Mouse (Mus musculus) yolk sac, embryonic 10.5 days (tissue): ENCODE measurements at regions not wholly inside any gene's neighbourhood (a gene's known extent, or its start where the extent isn't known, plus 50 kb on each side); places are given as distances from the start of the nearest gene placed in this dataset.
"Not testable (repeated sequence)": the region's sequence is repeated elsewhere in the genome, so short reads cannot be mapped to it uniquely, and the experiment has no call there.

ENCODE experiments used
- DNase-seq: peaks from one replicate; pipeline ENCODE4 v3.0.0-alpha.2; 2017; ENCODE audit warnings: low spot score

DNA sequence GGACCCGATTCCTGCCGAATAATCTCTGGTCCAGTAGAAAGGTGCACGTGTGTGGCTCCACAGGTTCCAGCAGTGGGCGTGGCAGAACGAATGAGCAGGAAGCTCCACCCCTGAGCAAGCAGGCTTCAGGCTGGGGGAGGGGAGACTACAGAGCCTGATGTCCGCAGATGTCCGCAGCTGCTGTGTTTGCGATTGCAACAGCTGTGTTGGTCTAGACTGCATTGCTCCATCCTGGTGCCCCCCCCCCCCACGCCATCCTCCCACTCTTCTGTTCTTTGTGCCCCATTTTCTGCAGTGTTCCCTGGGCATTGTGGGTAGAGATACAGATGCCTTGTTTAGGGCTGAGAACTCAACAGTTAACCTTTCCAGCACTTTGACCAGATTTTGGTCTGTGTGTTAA, 150.3 kb upstream of the Trpc7 start:
- not testable (repeated sequence) for DNase-seq

- no peak for DNase-seq
Observed at GRCm38 (mm10) chr13:57044455-57044854, 148.7 kb upstream of the Trpc7 start.

DNA sequence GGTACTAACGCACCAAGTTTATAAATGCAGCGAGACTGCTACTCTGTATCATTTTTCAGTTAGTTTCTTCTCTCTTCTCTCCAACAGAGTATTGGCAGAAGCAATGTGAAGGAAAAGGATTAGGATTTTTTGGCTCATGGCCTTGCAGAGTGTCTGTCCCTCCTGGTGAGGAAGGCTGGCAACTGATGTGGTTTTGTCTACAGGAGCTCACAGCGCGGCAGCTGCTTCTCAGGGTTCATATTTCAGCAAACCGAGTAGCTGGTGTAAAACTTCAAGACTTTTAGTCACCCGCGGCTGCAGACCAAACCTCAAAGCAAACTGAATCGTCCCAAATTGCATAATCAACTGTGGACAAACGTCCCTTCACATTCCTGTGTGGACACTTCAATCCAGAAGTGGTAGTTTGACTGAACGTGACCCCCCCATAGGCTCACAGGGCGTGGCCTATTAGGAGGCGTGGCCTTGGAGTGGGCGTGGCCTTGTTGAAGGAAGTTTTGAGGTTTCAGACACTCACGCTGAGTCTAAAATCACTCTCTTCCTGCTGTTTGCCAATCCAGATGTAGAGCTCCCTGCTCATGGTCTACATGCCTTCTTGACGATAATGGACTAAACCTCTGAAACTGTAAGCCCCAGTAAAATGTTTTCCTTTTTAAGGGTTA, 147.7 kb upstream of the Trpc7 start:
- no peak for DNase-seq

DNA sequence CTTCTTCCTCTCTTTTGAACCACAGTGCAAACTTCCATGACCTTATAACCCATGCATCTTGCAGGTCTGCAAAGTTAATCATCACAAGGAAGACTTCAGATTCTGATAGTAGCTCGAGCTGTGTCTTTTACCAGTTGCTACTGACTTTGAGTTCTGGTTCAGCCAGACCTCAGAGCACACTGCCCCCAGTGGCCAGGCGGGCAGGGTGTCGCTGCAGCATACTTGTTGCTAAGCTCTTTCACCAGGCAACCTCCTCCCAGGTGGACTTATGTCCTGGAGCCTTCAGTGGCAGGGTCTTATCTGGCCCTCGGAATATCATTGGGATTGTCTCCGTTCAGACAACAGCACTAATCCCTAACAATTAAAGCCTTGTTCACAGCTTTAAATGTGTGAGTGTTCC, 146.7 kb upstream of the Trpc7 start:
- DNase-seq, result no peak

DNA sequence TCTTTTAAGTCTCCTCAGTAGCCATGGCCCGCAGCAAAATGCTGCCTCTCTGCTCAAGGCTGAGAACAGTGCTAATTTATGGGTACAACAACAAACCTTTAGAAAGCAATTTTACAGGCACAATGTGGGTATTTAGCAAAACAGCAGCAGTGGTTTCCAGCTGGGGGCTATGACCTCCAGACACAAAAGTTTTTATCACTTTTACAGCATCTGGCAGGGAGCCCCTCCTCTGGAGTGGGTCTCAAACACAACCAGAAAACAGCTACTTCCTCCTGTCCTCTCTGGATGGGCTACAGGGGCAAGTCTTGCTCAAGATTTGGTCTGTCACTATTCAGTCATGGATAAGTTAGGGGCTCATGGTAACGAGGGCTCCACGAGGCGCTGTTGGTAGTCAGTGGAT, 137.1 kb upstream of the Trpc7 start:
- DNase-seq, result no peak

DNA sequence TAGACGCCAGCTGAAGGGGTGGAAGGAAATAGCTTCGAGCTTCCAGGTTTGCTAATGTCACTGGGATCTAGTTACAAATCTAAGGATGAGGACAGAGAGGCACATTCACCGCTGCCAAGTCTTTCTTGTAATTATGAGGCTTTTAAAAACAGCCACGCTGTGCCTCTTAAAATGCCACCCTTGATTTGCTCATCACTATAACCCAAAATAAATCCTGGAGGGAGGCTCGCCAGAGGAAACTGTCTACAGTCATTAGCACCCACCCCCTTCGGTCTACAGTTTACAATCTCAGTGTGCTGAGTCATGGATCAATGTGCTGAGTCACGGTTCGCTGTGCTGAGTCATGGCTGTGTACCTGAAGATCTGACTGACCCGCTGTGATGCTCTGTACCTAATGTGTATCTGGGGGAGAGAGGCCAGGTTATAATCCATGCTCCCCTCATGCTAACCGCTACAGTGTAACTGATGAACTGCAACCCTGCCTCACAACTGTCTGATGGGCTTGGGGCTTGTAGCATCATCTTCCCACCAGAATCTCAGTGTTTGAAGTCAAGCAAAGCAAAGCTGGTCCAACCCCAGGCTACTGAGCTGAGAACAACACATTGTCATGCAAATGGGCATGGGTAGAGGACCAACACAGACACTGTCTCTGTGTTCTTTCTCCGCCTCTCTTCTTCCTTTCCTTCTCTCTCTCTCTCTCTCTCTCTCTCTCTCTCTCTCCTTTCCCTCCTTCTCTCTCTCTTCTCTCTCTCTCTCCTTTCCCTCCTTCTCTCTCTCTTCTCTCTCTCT, 122.0 kb upstream of the Trpc7 start:
- no peak for DNase-seq

GRCm38 (mm10) chr13:57016465-57017272, 120.9 kb upstream of the Trpc7 start:
- DNase-seq, result no peak

DNA sequence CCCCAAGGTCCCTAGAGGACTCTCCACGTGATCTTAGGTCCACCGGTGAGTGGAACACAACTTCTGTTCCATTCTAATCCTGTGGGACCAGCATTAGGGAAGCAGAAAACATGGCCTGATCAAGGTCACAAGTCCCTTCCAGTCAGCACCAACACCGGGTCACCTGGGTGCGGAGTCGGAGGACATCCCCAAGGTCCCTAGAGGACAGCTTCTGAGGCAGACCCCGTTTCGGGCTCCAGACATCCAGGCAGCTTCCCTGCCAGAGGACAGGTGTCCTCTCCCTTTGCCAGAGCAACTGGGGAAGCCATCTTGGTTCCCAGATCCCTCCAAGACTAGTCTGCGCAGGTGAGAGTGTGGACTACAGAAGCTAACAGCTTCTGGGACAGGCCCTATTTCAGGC, 111.4 kb upstream of the Trpc7 start:
- DNase-seq, result not testable (repeated sequence)

DNA sequence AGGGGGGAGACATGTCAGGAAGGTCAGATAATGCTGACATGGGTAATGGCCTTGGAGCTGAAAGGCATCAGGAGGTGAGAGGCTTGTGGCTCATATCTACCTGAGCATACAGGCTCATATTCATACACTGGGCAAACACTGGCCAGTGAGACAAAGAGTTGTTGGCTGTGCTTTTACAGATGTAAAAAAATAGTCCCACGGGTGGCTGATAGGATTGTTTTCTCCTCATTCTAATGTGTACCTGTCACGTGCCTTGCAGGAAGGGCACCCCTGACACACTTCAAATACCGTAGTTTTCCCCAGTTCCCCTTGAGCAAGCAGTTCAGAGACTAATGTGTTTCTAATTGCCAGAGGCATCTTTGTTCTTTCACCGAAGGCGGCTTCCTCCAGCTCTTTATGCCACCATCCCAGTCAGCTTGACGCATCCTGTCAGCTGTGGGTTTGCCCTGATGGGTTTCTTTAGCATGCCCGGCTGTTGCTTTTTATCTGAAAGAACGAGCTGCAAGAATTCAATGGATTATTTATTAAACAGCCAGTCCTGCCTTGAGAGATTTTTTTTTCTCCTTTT, 107.9 kb upstream of the Trpc7 start:
- DNase-seq, result no peak

GRCm38 (mm10) chr13:56992022-56992421, 96.2 kb upstream of the Trpc7 start:
- DNase-seq, result no peak

DNA sequence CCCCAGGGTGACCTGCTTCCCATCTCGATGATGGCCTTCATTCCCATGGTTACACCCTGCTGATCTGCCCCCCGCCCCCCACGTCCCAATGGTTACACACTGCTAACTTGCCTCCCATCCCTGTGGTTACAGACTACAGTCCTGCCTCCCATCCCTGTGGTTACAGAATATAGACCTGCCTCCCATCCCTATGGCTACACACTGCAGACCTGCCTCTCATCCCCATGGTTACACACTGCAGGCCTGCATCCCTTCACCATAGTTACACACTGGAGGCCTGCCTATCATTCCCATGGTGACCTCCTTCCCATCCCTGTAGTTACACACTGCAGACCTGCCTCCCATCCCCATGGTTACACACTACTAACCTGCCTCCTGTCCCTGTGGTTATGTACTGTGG, 78.3 kb upstream of the Trpc7 start:
- DNase-seq, result no peak

- DNase-seq, result no peak
Observed at GRCm38 (mm10) chr13:56955358-56955757, 59.6 kb upstream of the Trpc7 start.

- no peak for DNase-seq
Observed at GRCm38 (mm10) chr13:56948086-56948485, 52.3 kb upstream of the Trpc7 start.

DNA sequence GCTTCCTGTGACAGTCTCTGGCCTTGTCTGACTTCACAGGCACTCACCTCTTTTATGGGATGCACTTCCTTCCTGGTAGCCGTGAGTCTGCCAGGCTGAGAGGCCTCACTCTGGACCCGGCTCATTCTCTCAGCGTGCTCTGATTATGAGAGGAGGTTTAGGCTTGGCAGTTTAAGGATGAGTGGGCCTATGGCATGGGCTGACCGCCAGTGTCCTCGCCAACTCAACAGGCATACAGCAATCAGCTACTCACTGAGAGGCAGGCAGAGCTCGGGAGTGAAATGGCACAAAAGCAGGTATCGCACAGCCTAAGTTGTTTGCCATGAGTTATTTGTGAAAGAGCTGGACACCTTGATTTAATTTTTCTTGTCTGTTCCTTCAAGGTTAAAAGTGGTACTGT, 51.5 kb upstream of the Trpc7 start:
- no peak for DNase-seq
